Mouse (Mus musculus) layer of hippocampus, adult 6 months (tissue): Measurements from ENCODE around the gene Tmem104. TPM values are rescaled to one million over a fixed set of nuclear protein-coding genes. Genes with fewer than 3 reads are reported as not detected.

Source experiments
- long read RNA-seq, 2 experiments: library from polyadenylated mRNA; unstranded; transcript quantifications; one replicate each; pipeline ENCODE4 v2.0.0; 2019 to 2020
- microRNA-seq: library from miRNA; unstranded; fragments of <30 nt; microRNA quantifications from one replicate; pipeline ENCODE4 v1.2.0, GENCODE M21; 2020
- polyA plus RNA-seq: library from polyadenylated mRNA; unstranded; fragments of <200 nt; fragmentation: Nextera tagmentation; gene quantifications from 2 replicates; pipeline ENCODE4 v1.2.3, GENCODE M21; 2021

Tmem104 gene
- 23.0 and 28.3 TPM in 2 replicates for polyA plus RNA-seq
- long read RNA-seq, experiment 1, full-length matches to known transcripts: 2 of 4 reads
- long read RNA-seq, experiment 1, partial matches to known transcripts: 0 of 4 reads
- long read RNA-seq, experiment 1, other reads (novel, unspliced or antisense): 2 of 4 reads
- long read RNA-seq, experiment 2, full-length matches to known transcripts: 24 of 35 reads
- long read RNA-seq, experiment 2, partial matches to known transcripts: 8 of 35 reads
- long read RNA-seq, experiment 2, other reads (novel, unspliced or antisense): 3 of 35 reads

DNA sequence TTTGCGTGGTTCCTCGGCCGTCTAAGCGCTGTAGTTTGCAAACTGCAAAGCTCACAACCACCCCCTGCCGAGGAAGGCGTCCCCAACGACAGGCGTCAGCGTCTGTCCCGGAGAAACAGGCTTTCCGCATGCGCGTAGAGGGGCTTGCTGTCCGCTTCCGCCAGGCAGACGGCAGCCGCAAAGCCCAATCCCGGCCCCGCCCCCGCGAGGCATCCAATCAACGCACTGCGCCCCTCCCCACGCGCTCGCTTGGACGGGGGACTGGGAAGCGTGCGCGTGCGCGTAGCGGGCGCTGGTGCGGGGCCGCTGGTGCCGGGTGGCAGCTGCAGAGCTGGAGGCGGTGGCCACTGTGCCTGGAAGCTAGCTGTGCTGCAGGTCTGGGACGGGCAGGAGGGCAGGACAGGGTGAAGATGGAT is at the start of gene Tmem104:
Gene Tmem104, plus strand, starts transcription at position 264 of the 416 bp plus-strand sequence.

DNA sequence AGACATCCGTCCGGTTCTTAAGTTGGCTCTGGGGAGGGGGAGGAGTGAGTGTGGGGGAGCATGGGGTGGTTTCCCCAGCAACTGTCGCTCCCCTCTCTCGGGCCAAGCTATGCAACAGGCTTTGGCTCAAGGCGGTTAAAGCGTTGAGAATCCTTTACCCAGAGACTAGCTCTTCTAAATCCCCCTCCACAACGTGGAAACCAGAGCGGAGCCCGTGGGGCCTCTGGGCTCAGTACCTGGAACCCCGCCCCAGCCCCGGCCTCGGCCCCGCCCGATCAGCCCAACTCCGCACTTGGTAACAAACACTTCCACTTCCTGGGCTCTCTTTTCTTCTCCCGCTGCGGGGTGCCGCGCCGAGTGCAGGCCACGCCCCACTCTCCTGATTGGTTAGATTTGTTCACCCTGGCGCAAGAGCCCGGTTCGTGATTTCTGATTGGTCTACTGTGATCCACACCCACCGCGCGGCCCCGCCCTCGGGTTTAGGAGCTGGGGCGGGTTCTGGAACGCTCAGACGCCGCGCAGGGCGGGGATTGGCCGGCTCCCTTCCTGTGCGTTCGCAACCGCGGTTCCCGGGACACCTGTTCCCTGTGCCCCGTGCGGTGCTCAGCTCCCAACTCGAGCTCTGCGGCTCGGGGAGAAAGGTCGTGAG is 24.3 kb upstream of the Tmem104 start, which contains the start of gene Slc9a3r1:
Gene Slc9a3r1, plus strand, starts transcription at position 510 of the 649 bp plus-strand sequence.

DNA sequence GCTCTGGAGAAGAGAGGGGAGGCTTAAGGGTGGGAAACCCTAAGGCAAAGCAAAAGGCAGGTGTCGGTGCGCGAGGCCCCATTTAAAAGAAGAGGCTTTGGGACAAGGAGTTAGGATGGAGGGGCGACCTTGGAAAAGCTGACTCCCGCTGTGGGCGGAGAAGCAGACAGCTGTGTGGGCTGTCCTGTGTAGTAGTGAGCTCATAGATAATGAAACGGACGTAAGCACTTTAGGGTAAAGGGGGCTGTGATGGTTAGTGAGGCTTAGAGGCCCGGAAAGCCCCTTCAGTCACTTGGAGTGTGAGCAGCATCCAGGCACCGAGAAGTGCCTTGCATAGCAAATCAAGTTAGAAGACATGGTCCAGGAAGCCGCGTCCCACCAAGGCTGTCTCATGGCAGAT is 406 bp downstream of the Tmem104 start, which contains the start of gene Nat9:
Gene Nat9, minus strand, starts transcription at position 167 of the 400 bp plus-strand sequence.

DNA sequence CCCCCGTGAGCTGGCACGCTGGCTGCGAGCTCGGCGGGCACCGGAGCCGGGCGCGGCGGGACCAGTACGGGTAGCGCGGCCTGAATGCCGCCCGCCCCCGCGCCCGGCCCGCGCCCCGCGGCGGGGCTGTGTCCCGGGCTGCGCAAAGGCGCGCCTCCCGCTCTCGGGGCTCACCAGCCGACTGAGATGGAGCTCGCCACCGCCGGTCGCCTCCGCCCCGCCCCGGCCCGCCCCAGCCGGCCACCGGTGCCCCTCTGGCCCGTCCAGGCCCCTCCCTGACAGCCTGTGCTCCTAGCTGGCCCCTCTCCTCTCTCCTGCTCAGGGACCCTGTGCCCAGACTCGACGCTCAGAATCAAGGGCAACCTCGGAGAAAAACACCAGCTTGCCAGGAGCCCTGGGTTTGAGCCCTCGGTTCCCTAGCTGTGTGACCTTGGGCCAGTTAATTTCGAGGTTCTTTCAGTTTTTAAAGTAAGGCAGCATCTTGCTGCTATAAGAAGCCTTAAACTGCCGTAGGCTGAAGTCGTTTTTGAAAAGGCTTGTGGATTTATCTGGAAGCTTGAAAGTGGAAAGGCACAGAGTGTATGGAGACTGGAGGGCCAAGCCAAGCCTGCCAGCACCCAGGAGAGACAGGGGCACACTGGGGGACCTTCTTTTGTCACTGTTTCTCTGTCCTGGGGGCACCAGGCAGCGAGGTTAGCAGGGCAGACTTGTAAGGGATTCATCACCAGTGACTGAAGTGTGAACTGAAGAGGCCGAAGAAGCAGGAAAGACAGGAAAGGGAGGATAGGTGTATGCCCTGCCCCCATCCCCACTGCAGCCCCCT is 80.0 kb downstream of the Tmem104 start, which contains the start of gene Grin2c:
Gene Grin2c, minus strand, starts transcription at position 183 of the 823 bp plus-strand sequence.

DNA sequence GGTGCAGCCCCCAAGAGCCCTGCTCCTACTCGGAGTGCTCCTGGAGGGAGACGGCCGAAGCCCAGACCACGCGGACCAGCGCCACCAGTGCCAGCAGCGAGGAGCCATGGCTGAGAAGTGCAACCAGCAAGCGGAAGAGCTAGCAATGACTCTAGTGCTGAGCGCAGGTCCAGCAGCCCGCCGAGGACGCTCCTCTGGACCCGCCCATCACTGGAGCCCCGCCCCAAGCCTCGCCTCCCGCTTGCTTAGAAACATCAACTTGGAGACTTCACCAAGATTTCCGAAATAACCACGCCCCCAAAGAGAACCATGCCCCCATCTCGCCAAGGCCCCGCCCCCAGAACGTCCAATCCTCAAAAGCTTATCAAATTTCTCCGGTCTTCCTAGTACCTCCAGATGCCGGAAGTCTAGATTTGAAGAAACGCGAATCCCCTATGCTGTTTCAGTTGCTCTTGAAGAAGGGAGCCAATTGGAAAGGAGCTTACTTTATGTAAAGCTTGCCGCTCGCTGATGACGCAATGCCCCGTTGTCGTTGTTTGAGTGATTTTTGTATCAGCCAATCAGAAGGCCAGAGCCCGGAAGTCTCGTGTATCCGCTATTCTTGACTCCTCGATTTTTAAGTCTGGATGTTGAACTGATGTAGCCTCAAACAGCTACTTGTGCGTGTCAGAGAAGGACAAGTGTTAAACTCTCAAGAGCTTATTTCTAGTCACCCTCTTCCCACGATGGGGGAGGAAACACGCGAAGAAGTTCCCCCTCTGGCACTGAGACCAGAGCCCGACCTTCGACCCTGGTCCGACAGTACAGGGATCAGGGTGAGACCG is 89.7 kb downstream of the Tmem104 start, which contains the start of gene Fdxr:
Gene Fdxr, minus strand, starts transcription at position 271 of the 824 bp plus-strand sequence.

Small RNA genes within 50 kb of the gene (microRNA-seq; reads per million reads assigned to microRNA genes)
- not detected for gene Gm25837

Other genes with a start within 250 kb of the Tmem104 start
- gene Cd300c, start 218.3 kb upstream of the Tmem104 start, polyA plus RNA-seq: not detected in 2 replicates
- 0.05 TPM in 1 of 2 replicates, not detected in the other for gene Cd300ld, start 197.6 kb upstream of the Tmem104 start, polyA plus RNA-seq
- gene Cd300c2, start 185.6 kb upstream of the Tmem104 start, polyA plus RNA-seq: 5.0 and 6.7 TPM in 2 replicates
- not detected in 2 replicates for gene Cd300ld2, start 171.3 kb upstream of the Tmem104 start, polyA plus RNA-seq
- gene Cd300ld4, start 160.5 kb upstream of the Tmem104 start, polyA plus RNA-seq: 0.82 and 2.2 TPM in 2 replicates
- 0.44 and 0.52 TPM in 2 replicates for gene Cd300ld5, start 149.7 kb upstream of the Tmem104 start, polyA plus RNA-seq
- gene Cd300ld3, start 139.1 kb upstream of the Tmem104 start, polyA plus RNA-seq: 0.87 and 1.1 TPM in 2 replicates
- 0.06 TPM in 1 of 2 replicates, not detected in the other for gene Cd300e, start 125.3 kb upstream of the Tmem104 start, polyA plus RNA-seq
- gene Rab37, start 96.1 kb upstream of the Tmem104 start, polyA plus RNA-seq: 1.3 and 1.6 TPM in 2 replicates
- 0.11 TPM in 1 of 2 replicates, not detected in the other for gene Cd300lf, start 53.5 kb upstream of the Tmem104 start, polyA plus RNA-seq
- gene Slc9a3r1, start 24.1 kb upstream of the Tmem104 start, polyA plus RNA-seq: 23.9 and 27.7 TPM in 2 replicates
- gene Nat9, start 372 bp downstream of the Tmem104 start, polyA plus RNA-seq: 40.7 and 42.7 TPM in 2 replicates
- 3.3 and 5.2 TPM in 2 replicates for gene Grin2c, start 79.8 kb downstream of the Tmem104 start, polyA plus RNA-seq
- gene Fdxr, start 89.6 kb downstream of the Tmem104 start, polyA plus RNA-seq: 8.5 and 10.7 TPM in 2 replicates
- gene Fads6, start 110.2 kb downstream of the Tmem104 start, polyA plus RNA-seq: 1.7 and 1.9 TPM in 2 replicates
- gene Otop2, start 119.7 kb downstream of the Tmem104 start, polyA plus RNA-seq: 0.29 and 0.97 TPM in 2 replicates
- 0.41 and 0.46 TPM in 2 replicates for gene Ush1g, start 134.6 kb downstream of the Tmem104 start, polyA plus RNA-seq
- gene Otop3, start 147.2 kb downstream of the Tmem104 start, polyA plus RNA-seq: 0.08 and 0.11 TPM in 2 replicates
- gene Hid1, start 180.3 kb downstream of the Tmem104 start, polyA plus RNA-seq: 61.2 and 65.4 TPM in 2 replicates
- gene Cdr2l, start 194.4 kb downstream of the Tmem104 start, polyA plus RNA-seq: 5.2 and 6.9 TPM in 2 replicates
- 225 and 242 TPM in 2 replicates for gene Mrpl58, start 216.3 kb downstream of the Tmem104 start, polyA plus RNA-seq
- gene Atp5h, start 232.5 kb downstream of the Tmem104 start, polyA plus RNA-seq: 1,701 and 1,807 TPM in 2 replicates
- gene Kctd2, start 232.6 kb downstream of the Tmem104 start, polyA plus RNA-seq: 8.3 and 8.7 TPM in 2 replicates